Mouse (Mus musculus) kidney, embryonic 15.5 days (tissue): ENCODE measurements around the gene Gmfb. TPM values are rescaled to one million over a fixed set of nuclear protein-coding genes. Genes with fewer than 3 reads are reported as not detected.
A peak's percentile ranks its signal among the peaks of the same experiment; 100 is the strongest.

Experiments
- ATAC-seq: fragments of 200-750 bp; cut with Nextera tagmentation; replicated peaks from 2 replicates; pipeline ENCODE4 v1.8.0; 2017; ENCODE audit warnings: moderate TSS enrichment; ENCODE audit not compliant: low FRiP score
- H3K27ac ChIP-seq: fragments of 300-500 bp; sonication (generic); 2 replicates; pipeline ENCODE4 v1.5.1; 2015; ENCODE audit warnings: mild to moderate bottlenecking, inconsistent platforms
- H3K27me3 ChIP-seq: fragments of 300-500 bp; sonication (generic); 2 replicates; pipeline ENCODE4 v1.6.1; 2015; ENCODE audit warnings: inconsistent platforms
- H3K36me3 ChIP-seq: fragments of 300-500 bp; sonication (generic); 2 replicates; pipeline ENCODE4 v1.6.1; 2015; ENCODE audit warnings: inconsistent platforms
- H3K4me1 ChIP-seq: fragments of 300-500 bp; sonication (generic); 2 replicates; pipeline ENCODE4 v1.6.1; 2015; ENCODE audit warnings: inconsistent platforms
- H3K4me2 ChIP-seq: fragments of 300-500 bp; sonication (generic); 2 replicates; pipeline ENCODE4 v1.6.1; 2015; ENCODE audit warnings: moderate library complexity, mild to moderate bottlenecking, inconsistent platforms
- H3K4me3 ChIP-seq: fragments of 300-500 bp; sonication (generic); replicated peaks from 2 replicates; pipeline ENCODE4 v1.5.1; 2015; ENCODE audit warnings: mild to moderate bottlenecking, inconsistent platforms
- H3K9ac ChIP-seq: fragments of 300-500 bp; sonication (generic); 2 replicates; pipeline ENCODE4 v1.6.1; 2015; ENCODE audit warnings: mild to moderate bottlenecking, inconsistent platforms
- H3K9me3 ChIP-seq: fragments of 300-500 bp; sonication (generic); replicated peaks from 2 replicates; pipeline ENCODE4 v1.6.1; 2016; ENCODE audit warnings: inconsistent platforms
- WGBS: fragments of 180-500 bp; shearing (Covaris S2); methylation state at CpG from one replicate; pipeline ENCODE4 v1.1.7; 2015; ENCODE audit warnings: mixed read lengths; 5-methylcytosine and 5-hydroxymethylcytosine counted together
- polyA plus RNA-seq: library from polyadenylated mRNA; unstranded; fragments of >200 nt; fragmentation: Nextera tagmentation; extraction: Ambion mirVana; gene quantifications from 2 replicates; pipeline ENCODE4 v1.2.1, GENCODE M21; 2015

The Gmfb gene
- polyA plus RNA-seq, 1 experiment from 2014 or later: 72.3 TPM

DNA sequence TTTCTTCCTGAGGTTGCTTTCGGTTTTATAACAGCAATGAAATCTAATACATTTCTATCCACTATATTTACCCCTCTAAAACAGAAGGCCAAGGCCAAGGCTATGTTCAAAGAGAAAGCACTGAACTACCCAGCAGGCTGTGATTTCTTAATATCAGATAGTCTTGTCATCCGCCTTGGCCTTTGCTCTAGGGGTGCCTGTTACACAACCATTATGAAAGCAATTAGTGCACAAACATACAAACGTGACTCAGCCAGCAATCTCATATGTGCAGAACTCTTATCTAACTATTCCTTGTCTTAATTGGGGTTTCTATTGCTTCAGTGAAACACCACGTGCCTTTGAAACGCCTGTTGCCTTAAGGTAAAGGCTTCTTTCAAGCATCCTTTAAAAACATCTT lies 27.9 kb downstream of the Gmfb start:
- Histone ChIP-seq H3K4me3 (no peak overlapping the region), H3K4me2 (no peak overlapping the region), H3K9ac (no peak overlapping the region), H3K4me1 (no peaks in the 10 kb centered on the region), H3K36me3 (0 out of 2 replicates have a peak, but pooled peaks cover 4% of the 10 kb centered on the region), H3K9me3 (no peaks in the 10 kb centered on the region), H3K27me3 (no peaks in the 10 kb centered on the region), H3K27ac (no peak overlapping the region)
- WGBS: 84% methylated on average over 5 of the region's 5 CpGs
- no peak for ATAC-seq

DNA sequence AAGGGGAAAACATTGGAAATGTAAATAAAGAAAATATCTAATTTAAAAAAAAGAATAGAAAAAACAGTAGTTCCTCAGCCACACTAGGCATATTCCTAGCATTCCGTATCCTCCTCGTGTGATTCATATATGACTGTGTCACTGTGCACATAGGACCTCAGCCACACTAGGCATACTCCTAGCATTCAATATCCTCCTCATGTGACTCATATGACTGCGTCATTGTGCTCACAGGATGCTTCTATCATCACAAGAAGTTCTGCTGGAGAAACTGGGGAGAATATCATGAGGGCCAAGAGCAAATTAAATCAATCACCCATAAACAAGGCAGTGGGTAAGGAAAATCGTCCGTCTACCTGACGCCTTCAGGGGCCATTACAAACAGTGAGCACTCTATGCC lies 31.3 kb downstream of the Gmfb start:
- 90% methylated on average over 6 of the region's 6 CpGs for WGBS
- Histone ChIP-seq H3K4me1 (peaks cover 14% of the 10 kb centered on the region), H3K4me3 (no peak overlapping the region), H3K9me3 (no peaks in the 10 kb centered on the region), H3K27me3 (no peaks in the 10 kb centered on the region), H3K4me2 (no peak overlapping the region), H3K9ac (no peak overlapping the region), H3K36me3 (0 out of 2 replicates have a peak, but pooled peaks cover 4% of the 10 kb centered on the region), H3K27ac (no peak overlapping the region)
- no peak for ATAC-seq

DNA sequence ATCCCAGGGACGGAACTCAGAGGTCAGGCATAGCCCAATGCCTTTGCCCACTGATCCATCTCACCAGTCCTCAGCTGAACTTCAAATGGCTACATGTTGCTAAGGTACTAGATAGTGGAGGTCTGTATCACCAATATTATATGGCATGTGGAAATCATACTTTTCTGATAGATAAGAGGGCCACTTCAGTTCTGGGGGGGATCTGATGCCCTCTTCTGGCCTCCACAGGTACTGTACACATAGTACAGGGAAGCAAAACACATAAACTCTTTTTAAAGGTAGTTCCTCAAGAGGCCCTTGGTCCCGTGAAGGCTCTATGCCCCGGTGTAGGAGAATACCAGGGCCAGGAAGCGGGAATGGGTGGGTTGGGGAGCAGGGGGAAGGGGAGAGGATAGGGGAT lies 31.7 kb downstream of the Gmfb start:
- no peak overlapping the region for H3K4me3 ChIP-seq
- H3K36me3 ChIP-seq: 0 out of 2 replicates have a peak, but pooled peaks cover 4% of the 10 kb centered on the region
- H3K9me3 ChIP-seq: no peaks in the 10 kb centered on the region
- 76% methylated on average over 4 of the region's 4 CpGs for WGBS
- no peaks in the 10 kb centered on the region for H3K27me3 ChIP-seq
- H3K9ac ChIP-seq: no peak overlapping the region
- peaks cover 15% of the 10 kb centered on the region for H3K4me1 ChIP-seq
- no peak for ATAC-seq
- H3K4me2 ChIP-seq: no peak overlapping the region
- H3K27ac ChIP-seq: no peak overlapping the region

DNA sequence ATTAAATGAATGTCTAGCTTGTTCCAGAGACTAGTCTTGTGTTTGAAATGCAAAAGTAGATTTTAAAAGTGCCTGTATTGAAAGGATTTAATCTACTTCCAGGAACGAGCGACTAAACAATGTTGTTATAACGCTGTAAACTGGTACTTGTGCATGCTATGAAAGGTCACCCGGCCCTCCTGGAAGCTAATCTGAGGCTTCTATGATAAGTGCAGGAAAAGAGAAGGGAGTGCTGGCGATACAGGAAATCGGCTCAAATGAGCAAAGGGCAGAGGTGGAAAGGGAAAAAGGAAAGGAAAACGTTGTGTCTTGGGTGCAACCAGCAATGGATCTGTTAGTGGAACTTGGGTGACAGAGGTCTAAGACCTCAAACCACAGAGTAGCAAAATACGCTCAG lies 33.5 kb downstream of the Gmfb start:
- H3K27ac ChIP-seq: peak overlapping the region; percentile 60
- peak overlapping the region; percentile 15; the same call in 1 of the 2 replicates for H3K9ac ChIP-seq

DNA sequence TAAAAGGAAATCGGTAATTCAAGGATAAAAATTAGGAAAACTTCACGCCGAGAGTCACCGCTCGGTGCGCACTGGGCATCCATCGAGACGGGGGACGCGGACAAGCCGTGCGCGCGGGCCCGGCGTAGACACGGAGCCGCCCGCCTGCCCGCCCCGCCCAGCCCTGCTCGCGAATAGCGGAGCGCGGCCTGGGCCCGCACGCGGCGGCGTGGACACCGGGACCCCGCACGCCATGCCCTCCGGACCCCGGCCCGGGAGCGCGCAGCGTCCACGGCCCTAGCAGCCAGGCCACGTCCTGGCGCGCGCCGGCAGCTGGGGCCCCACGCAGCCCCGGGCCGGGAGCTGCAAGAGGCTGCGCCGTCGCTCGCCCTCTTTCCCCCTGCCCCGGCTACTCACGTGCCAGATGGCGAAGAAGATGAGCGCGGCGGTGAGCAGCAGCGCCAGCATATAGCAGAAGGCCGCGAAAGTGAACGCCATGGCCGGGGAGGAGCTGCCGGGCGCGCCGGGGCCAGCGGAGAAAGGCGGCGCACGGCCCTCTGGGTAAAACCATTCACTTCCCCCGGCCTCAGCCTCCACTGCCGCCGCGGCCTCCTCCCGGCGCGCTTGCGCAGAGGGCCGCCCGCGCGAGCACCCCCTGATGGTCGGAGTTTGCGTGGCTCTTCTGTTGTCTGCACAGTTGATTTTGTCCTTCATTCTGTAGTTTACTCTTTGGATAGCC lies 34.1 kb downstream of the Gmfb start, which contains the start of gene Cnih1:
Gene Cnih1 (minus strand): TSS at position 625 of the 718 bp plus-strand sequence.
- Histone ChIP-seq H3K27ac (peak within 1 kb of the TSS; percentile 98), H3K4me3 (peak within 1 kb of the TSS; percentile 96), H3K4me1 (peaks cover 23% of the 10 kb centered on the region), H3K9me3 (no peaks in the 10 kb centered on the region), H3K9ac (peak within 1 kb of the TSS; percentile 97), H3K27me3 (no peaks in the 10 kb centered on the region), H3K36me3 (peaks cover 20% of the 10 kb centered on the region), H3K4me2 (peak within 1 kb of the TSS; percentile 62)
- WGBS: under 1% methylated on average over 75 of the region's 86 CpGs
- ATAC-seq: peak; percentile 96

More for the DNA sequence above, 33.5 kb downstream of the Gmfb start:
- Histone ChIP-seq H3K4me3 (peak overlapping the region; percentile 96), H3K9me3 (no peaks in the 10 kb centered on the region), H3K4me2 (peak overlapping the region; percentile 62), H3K36me3 (peaks cover 18% of the 10 kb centered on the region), H3K27me3 (no peaks in the 10 kb centered on the region), H3K4me1 (peaks cover 23% of the 10 kb centered on the region)
- ATAC-seq: no peak
- 19% methylated on average over 8 of the region's 8 CpGs for WGBS

DNA sequence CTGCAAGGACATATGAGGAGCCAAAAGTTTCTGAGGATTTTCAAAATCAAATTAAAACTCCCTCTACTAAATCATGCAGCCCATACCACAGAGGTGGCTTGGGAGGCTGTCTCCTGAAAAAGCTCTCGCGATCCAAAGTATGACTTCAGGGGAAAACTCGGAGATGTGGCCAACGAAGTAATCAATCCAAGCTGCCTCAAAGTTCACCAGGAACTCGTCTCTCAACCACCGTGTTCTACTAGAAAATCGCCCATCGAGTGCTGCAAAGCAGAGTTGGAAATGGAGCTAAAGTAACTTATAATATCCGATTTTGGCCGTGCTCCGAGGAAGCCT lies 34.6 kb downstream of the Gmfb start:
- Histone ChIP-seq H3K27ac (peak overlapping the region; percentile 98), H3K36me3 (peaks cover 25% of the 10 kb centered on the region), H3K4me3 (peak overlapping the region; percentile 96), H3K9ac (peak overlapping the region; percentile 97), H3K27me3 (no peaks in the 10 kb centered on the region), H3K9me3 (no peaks in the 10 kb centered on the region), H3K4me1 (peaks cover 23% of the 10 kb centered on the region), H3K4me2 (peak overlapping the region; percentile 62)
- WGBS: 2% methylated on average over 11 of the region's 11 CpGs
- no peak for ATAC-seq

DNA sequence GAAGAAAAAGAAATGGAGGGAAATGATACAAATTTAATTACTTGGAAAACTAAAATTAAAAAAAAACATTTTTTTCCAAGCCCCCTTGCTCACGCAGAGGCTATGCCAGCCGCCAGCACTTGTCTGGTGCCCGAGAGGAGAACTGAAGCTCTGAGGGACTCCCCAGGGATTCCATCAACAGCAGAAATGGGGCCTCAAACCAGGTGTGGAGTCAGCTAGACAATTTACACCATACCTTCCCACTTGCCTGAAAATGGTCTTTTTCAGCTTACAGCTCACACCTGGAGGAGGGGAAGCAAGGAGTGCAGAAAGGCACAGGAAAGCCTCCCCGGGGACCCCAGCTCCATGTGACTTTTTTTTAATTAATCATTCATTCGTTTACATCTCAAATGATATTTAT lies 36.8 kb downstream of the Gmfb start:
- H3K4me3 ChIP-seq: no peak overlapping the region
- peaks cover 42% of the 10 kb centered on the region for H3K36me3 ChIP-seq
- no peak for ATAC-seq
- no peaks in the 10 kb centered on the region for H3K9me3 ChIP-seq
- peaks cover 23% of the 10 kb centered on the region for H3K4me1 ChIP-seq
- no peaks in the 10 kb centered on the region for H3K27me3 ChIP-seq
- H3K9ac ChIP-seq: no peak overlapping the region
- H3K4me2 ChIP-seq: no peak overlapping the region
- no peak overlapping the region for H3K27ac ChIP-seq
- WGBS: 90% methylated on average over 5 of the region's 5 CpGs

DNA sequence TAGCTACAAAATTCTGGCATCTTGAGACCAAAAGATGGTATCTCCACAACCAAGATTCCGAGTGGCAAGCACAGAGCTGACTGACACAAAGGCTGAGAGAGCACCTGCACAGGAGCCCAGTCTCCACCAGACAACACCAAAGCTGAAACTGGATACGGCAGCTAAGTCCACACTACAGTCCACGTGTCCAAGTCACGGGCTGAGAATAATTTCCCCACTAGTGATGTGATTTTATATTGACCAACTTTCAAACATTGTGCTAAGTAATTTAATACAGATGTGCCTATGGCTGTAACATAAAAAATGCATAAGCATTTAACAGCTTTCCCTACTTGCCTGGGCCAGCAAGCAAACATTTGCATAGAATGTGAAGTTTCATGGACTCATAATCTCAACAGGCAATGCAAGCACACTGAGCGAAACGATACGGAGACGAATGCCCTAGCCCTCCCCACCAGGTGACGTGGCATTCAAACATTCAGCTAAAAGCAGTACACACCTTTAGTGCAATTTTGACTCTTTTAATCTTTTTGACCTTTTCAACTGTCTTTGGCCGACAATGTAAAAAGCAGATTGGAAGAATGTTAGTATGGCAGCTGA lies 38.6 kb downstream of the Gmfb start:
- WGBS: 89% methylated on average over 10 of the region's 10 CpGs
- H3K9me3 ChIP-seq: no peaks in the 10 kb centered on the region
- no peak overlapping the region for H3K4me2 ChIP-seq
- peaks cover 20% of the 10 kb centered on the region for H3K4me1 ChIP-seq
- H3K27ac ChIP-seq: no peak overlapping the region
- ATAC-seq: no peak
- no peak overlapping the region for H3K9ac ChIP-seq
- no peaks in the 10 kb centered on the region for H3K27me3 ChIP-seq
- peaks cover 60% of the 10 kb centered on the region for H3K36me3 ChIP-seq
- H3K4me3 ChIP-seq: no peak overlapping the region

DNA sequence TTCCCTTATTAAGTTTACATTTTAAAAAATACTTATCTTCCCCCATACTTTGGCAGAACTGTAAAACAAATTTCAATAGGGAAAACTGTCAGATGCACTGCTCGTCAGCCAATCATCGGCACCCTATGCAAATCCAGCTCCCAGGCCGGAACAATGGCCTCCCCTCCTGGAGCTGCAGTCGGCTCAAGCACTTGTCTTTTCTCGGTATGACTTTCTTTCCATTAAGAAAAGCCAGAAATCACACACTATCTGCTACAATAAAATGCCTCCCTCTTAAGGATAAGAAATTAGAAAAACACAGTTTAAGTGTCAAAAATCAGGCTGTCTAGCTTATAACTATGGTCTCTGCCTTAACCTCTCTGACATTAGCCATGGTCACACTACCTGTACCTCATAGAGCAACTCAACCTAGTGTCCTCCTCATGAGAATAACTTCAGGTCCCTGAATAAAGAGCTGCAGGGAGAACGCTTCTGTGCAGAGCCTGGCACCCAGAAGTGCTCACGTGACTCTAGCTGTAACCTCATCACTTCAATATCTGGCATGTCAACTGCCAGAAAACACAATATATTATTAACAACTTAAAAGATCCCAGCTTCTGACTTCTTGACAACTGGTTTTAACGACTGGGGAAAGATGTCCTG lies 39.7 kb downstream of the Gmfb start:
- no peak overlapping the region for H3K9ac ChIP-seq
- ATAC-seq: no peak
- H3K27ac ChIP-seq: no peak overlapping the region
- 93% methylated on average over 8 of the region's 8 CpGs for WGBS
- no peaks in the 10 kb centered on the region for H3K27me3 ChIP-seq
- H3K4me2 ChIP-seq: no peak overlapping the region
- H3K4me3 ChIP-seq: no peak overlapping the region
- H3K4me1 ChIP-seq: peaks cover 19% of the 10 kb centered on the region
- peaks cover 71% of the 10 kb centered on the region for H3K36me3 ChIP-seq
- H3K9me3 ChIP-seq: no peaks in the 10 kb centered on the region

DNA sequence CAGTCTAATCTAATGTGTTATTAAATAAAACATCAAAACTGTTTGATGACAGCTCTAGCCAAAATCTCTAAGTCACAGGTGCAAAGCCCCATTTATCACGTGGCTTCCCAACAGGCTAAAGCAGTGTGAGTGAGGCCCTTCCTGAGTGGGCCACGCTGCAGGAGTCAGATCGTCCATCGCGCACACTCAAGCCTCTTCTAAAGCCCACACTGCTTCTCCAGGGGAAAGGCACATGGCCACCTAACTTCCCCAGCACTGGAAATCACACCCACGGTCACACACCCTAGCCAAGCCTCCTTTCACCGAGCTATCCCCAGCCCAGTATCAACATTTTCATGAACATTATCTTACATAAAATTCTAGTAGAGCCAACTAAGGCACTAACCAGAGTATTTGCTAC lies 41.0 kb downstream of the Gmfb start:
- WGBS: 97% methylated on average over 7 of the region's 7 CpGs
- Histone ChIP-seq H3K4me1 (peaks cover 10% of the 10 kb centered on the region; the same call in 1 of the 2 replicates), H3K27me3 (no peaks in the 10 kb centered on the region), H3K4me2 (no peak overlapping the region), H3K9me3 (no peaks in the 10 kb centered on the region), H3K4me3 (no peak overlapping the region), H3K9ac (no peak overlapping the region), H3K36me3 (peaks cover 84% of the 10 kb centered on the region), H3K27ac (no peak overlapping the region)
- ATAC-seq: no peak

DNA sequence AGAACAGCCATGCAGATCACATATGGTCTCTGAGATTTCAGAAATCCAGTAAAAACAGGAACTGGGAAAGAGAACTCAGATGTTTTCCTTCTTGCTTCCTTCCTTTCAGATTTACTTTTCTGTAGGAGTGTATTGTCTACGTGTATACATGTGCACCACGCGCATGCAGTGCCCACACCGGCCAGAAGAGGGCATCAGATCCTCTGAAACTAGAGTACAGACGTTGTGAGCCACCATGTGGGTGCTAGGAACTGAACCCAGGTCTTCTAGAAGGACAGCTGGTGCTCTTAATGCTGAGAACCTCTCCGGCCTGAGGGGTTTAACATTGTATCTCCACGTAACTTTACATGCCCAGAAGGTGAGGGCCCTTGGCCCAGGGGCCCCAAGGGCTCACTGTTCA lies 42.8 kb downstream of the Gmfb start:
- Histone ChIP-seq H3K9ac (no peak overlapping the region), H3K27ac (no peak overlapping the region), H3K4me2 (no peak overlapping the region), H3K36me3 (peaks cover 94% of the 10 kb centered on the region), H3K4me3 (no peak overlapping the region), H3K27me3 (no peaks in the 10 kb centered on the region), H3K9me3 (no peaks in the 10 kb centered on the region), H3K4me1 (no peaks in the 10 kb centered on the region)
- WGBS: 94% methylated on average over 7 of the region's 7 CpGs
- no peak for ATAC-seq

DNA sequence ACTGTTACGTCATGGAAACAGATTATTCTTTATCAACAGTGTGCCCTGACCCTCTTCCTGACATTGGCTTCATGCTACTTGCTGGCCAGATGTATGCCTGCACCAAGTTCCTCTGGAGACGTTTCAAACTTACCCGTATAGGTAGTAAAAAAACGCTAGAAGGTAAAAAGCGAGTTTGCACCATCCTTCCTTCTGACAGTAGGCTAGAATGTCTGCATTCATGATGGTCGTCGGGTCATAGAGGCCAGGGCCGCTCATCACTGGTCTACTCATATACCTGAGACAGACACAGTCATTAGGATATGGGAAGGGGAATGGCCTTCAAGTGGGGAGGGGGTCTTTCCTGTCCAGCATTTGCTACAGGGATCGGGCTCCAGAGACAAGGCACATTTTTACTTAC lies 43.3 kb downstream of the Gmfb start:
- no peaks in the 10 kb centered on the region for H3K4me1 ChIP-seq
- H3K4me3 ChIP-seq: no peak overlapping the region
- ATAC-seq: no peak
- 98% methylated on average over 9 of the region's 9 CpGs for WGBS
- no peaks in the 10 kb centered on the region for H3K9me3 ChIP-seq
- H3K27ac ChIP-seq: no peak overlapping the region
- H3K9ac ChIP-seq: no peak overlapping the region
- peaks cover 95% of the 10 kb centered on the region for H3K36me3 ChIP-seq
- H3K27me3 ChIP-seq: no peaks in the 10 kb centered on the region
- H3K4me2 ChIP-seq: no peak overlapping the region
